Mouse (Mus musculus) liver, embryonic 14.5 days (tissue): ENCODE results near the gene Oat.

Experiments used
- CTCF ChIP-seq: IDR thresholded peaks from 2 replicates; pipeline ENCODE4 v1.5.1; 2016; ENCODE audit warnings: antibody characterized with exemption, low read depth, control low read depth
- EP300 ChIP-seq: IDR thresholded peaks from 2 replicates; pipeline ENCODE4 v1.6.1; 2016; ENCODE audit warnings: antibody characterized with exemption, low read depth

- no peak for TF ChIP-seq EP300
- no peak for TF ChIP-seq CTCF
These were observed 47.0 kb downstream of the Oat start for GRCm38 (mm10) chr7:132529206-132529605.
